Comparison of ENCODE assay signal across 8 mouse cellular contexts in the genomic region with DNA sequence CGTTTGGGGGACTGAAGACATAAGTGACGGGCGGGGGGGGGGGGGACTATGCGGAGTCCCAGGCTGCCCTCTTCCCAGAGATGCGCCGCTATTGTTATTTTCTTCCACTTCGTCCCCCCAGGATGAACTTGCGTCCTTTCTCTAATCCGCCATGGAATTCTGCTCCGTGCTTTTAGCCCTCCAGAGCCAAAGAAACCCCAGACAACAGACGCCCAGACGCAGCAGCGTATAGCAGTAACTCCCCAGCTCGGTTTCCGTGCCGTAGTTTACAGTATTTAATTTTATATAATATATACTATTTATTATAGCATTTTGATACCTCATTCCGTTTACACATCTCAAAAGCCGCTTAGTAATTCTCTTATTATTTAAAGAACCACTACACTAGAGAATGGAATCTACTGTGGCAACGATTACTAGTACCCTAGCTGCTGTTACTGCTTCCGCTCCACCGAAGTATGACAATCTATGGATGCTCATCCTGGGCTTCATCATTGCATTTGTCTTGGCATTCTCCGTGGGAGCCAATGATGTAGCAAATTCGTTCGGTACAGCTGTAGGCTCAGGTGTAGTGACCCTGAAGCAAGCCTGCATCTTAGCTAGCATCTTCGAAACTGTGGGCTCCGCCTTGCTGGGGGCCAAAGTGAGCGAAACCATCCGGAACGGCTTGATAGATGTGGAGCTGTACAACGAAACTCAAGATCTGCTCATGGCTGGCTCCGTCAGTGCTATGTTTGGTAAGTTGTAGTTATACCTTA. TPM values are rescaled to one million over a fixed set of nuclear protein-coding genes. Genes with fewer than 3 reads are reported as not detected.
DNase-seq lines count a peak whose midpoint lies in the region; ATAC-seq and TF ChIP-seq lines count a peak whose summit lies in the region.

No protein-coding gene starts in this region.

- no peak for ATAC-seq in heart, embryonic 15.5 days (replicated peaks; ENCODE audit: insufficient number of reproducible peaks, insufficient read depth, low FRiP score, low read depth)

- H3K4me3 ChIP-seq in gastrocnemius, adult 2 months: peak overlapping the region; percentile 97
- H3K4me3 ChIP-seq in C2C12 (ENCODE audit: insufficient read depth, poor library complexity, severe bottlenecking): peak overlapping the region; percentile 92
- H3K4me3 ChIP-seq in heart, embryonic 15.5 days: peak overlapping the region; percentile 87

- 22% methylated on average over 27 of the region's 31 CpGs for whole genome bisulfite sequencing in heart, embryonic 15.5 days

- peaks cover 67% of the 10 kb centered on the region for H3K79me2 ChIP-seq in C2C12 (ENCODE audit: control insufficient read depth, insufficient read depth)

- peaks cover 40% of the 10 kb centered on the region for H3K79me3 ChIP-seq in C2C12 (ENCODE audit: low read depth)

- H3K4me1 ChIP-seq in heart, embryonic 15.5 days (replicated peaks): peaks cover 16% of the 10 kb centered on the region

- H3K27ac ChIP-seq in gastrocnemius, adult 2 months: peak overlapping the region; percentile 98
- H3K27ac ChIP-seq in heart, embryonic 15.5 days: peak overlapping the region; percentile 89

- H3K9me3 ChIP-seq in heart, embryonic 15.5 days (replicated peaks): no peaks in the 10 kb centered on the region

- DNase-seq in gastrocnemius, adult 2 months: no peak
- no peak for DNase-seq in gastrocnemius, postnatal 36 days
- peak; percentile 46 to 59 for DNase-seq in cerebellum, postnatal 14 days
- DNase-seq in liver: peak; percentile 63
- peak; percentile 39 for DNase-seq in retina, postnatal 1 day
- DNase-seq in gastrocnemius, postnatal 4 days (ENCODE audit: low spot score in 2 of 2): no peak

- TF ChIP-seq CTCF in gastrocnemius, adult 2 months (IDR thresholded peaks at IDR 0.05): no peak
- TF ChIP-seq CTCF in C2C12 (IDR thresholded peaks at IDR 0.05; ENCODE audit: control insufficient read depth, insufficient read depth, insufficient read length): no peak

- peak overlapping the region; percentile 82 for H3ac ChIP-seq in C2C12 (ENCODE audit: control insufficient read depth, insufficient read length, low read depth)

- H3K4me2 ChIP-seq in heart, embryonic 15.5 days: peak overlapping the region; percentile 62

- H3K36me3 ChIP-seq in C2C12 (ENCODE audit: control insufficient read depth, insufficient read depth): peaks cover 50% of the 10 kb centered on the region
- peaks cover 17% of the 10 kb centered on the region for H3K36me3 ChIP-seq in heart, embryonic 15.5 days

- peak overlapping the region; percentile 93 for H3K9ac ChIP-seq in heart, embryonic 15.5 days

- no peaks in the 10 kb centered on the region for H3K27me3 ChIP-seq in C2C12 (ENCODE audit: control insufficient read depth, insufficient read depth, insufficient read length)
- H3K27me3 ChIP-seq in heart, embryonic 15.5 days: no peaks in the 10 kb centered on the region

- intact Hi-C loops in gastrocnemius, adult 2 months (cut with DNase I): loop anchor here (5.0 to 10.0 kb wide), 3 partner anchors 43 to 255 kb away; a partner anchor contains a TSS
- intact Hi-C loops in gastrocnemius, postnatal 36 days (cut with DNase I): no loop called here

TF ChIP-seq in C2C12, 6 proteins besides CTCF, POLR2A, EP300 and RAD21:
- TF ChIP-seq USF1 (IDR thresholded peaks at IDR 0.05; ENCODE audit: low read depth) (no peak), CEBPB (IDR thresholded peaks at IDR 0.05; ENCODE audit: low read depth) (no peak), MAX (IDR thresholded peaks at IDR 0.05) (no peak), FOSL1 (IDR thresholded peaks at IDR 0.05; ENCODE audit: insufficient read depth, low read length, poor library complexity, severe bottlenecking) (no peak), MYOG (IDR thresholded peaks at IDR 0.05; ENCODE audit: control insufficient read depth, extremely low read depth, insufficient read length) (no peak), MYOD1 (IDR thresholded peaks at IDR 0.05; ENCODE audit: control insufficient read depth, insufficient read length, low read depth) (no peak)

RNA-seq across cellular contexts. Expression of a gene that starts 0.9 kb away (rescaled TPM):
- total RNA-seq in gastrocnemius, adult 2 months (2021): 10 to 100 TPM; 10.5 to 23.9 TPM
- total RNA-seq in gastrocnemius, postnatal 36 days (2021): 10 to 100 TPM in 1 of 2 experiments, 1 to 10 TPM in 1; 7.9 to 10.5 TPM
- polyA plus RNA-seq in C2C12 (2012; fragmentation: generic; extraction: Trizol): 57.4 TPM
- 16.3 and 17.9 TPM in 2 replicates for polyA plus RNA-seq in heart, embryonic 15.5 days (2015; fragmentation: Nextera tagmentation; extraction: Ambion mirVana)
- 10 to 100 TPM; 16.9 to 18.7 TPM for total RNA-seq in gastrocnemius, postnatal 4 days (2021)

Comparison
In these comparisons a context has a peak if more than half of its experiments do, and no peak if none do; other contexts are left out.
1. DNase-seq: peak in cerebellum, postnatal 14 days (2 of 2), liver (single experiment) and retina, postnatal 1 day (single experiment); none in gastrocnemius, adult 2 months (single experiment), gastrocnemius, postnatal 36 days (0 of 2) and gastrocnemius, postnatal 4 days (0 of 2).
2. Peak in every context shown above with its lines, with median percentiles within 50 percentile points of each other: H3K4me3 ChIP-seq.